8 mouse cellular contexts compared by ENCODE assay signal in the genomic region with DNA sequence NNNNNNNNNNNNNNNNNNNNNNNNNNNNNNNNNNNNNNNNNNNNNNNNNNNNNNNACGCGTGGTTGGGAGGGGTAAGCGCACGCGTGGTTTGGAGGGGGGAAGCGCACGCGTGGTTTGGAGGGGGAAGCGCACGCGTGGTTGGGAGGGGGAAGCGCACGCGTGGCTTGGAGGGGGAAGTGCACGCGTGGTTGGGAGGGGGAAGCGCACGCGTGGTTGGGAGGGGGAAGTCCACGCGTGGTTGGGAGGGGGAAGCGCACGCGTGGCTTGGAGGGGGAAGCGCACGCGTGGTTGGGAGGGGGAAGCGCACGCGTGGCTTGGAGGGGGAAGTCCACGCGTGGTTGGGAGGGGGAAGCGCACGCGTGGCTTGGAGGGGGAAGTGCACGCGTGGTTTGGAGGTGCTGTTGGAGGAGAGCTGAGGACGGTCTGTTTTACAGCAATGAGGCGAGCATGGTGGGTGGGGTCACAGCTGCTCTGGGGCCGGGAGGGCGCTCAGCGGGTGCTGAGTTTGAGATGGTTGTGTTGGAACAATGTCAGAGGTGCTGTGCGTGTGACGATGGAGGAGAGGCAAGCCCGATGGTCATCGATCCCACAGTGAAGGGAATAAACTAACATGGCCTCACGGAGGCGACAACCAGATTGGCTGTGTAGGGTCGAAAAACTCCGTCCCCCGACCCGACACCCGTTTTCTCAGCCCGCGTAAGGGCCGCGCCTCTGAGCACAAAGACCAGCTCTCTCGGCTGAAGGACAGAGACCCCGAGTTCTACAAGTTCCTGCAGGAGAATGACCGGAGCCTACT. TPM values are rescaled to one million over a fixed set of nuclear protein-coding genes. Genes with fewer than 3 reads are reported as not detected.
DNase-seq lines count a peak whose midpoint lies in the region; ATAC-seq and TF ChIP-seq lines count a peak whose summit lies in the region.

No protein-coding gene starts in this region.

- H3K27me3 ChIP-seq in thymus, adult 2 months (ENCODE audit: control insufficient read depth, insufficient read depth, low read length) = no peaks in the 10 kb centered on the region
- H3K27me3 ChIP-seq in limb, embryonic 10.5 days (ENCODE audit: low read depth, poor library complexity, severe bottlenecking) = no peaks in the 10 kb centered on the region
- H3K27me3 ChIP-seq in neural tube, embryonic 11.5 days (ENCODE audit: control insufficient read depth, insufficient read depth, low read length) = no peaks in the 10 kb centered on the region

- no peaks in the 10 kb centered on the region for H3K9me3 ChIP-seq in limb, embryonic 10.5 days (replicated peaks)
- no peaks in the 10 kb centered on the region for H3K9me3 ChIP-seq in neural tube, embryonic 11.5 days (ENCODE audit: control insufficient read depth, low read length)

- no peak for ATAC-seq in neural tube, embryonic 11.5 days (ENCODE audit: insufficient read depth, low FRiP score, low TSS enrichment)

- WGBS in thymus, adult 2 months = 35% methylated on average over 58 of the region's 60 CpGs
- 26% methylated on average over 58 of the region's 60 CpGs for WGBS in limb, embryonic 10.5 days
- WGBS in neural tube, embryonic 11.5 days = 21% methylated on average over 52 of the region's 60 CpGs

- peak overlapping the region; percentile 60 for H3K4me3 ChIP-seq in thymus, adult 2 months (ENCODE audit: control insufficient read depth, insufficient read depth, low read length)
- H3K4me3 ChIP-seq in limb, embryonic 10.5 days = peak overlapping the region; percentile 83
- H3K4me3 ChIP-seq in neural tube, embryonic 11.5 days (ENCODE audit: low read depth, low read length) = peak overlapping the region; percentile 79

- no peak overlapping the region for H3K27ac ChIP-seq in thymus, adult 2 months (ENCODE audit: control insufficient read depth, insufficient read depth, low read length)
- peak overlapping the region; percentile 71; the same call in 1 of the 2 replicates for H3K27ac ChIP-seq in limb, embryonic 10.5 days
- no peak overlapping the region; the same call in 1 of the 2 replicates for H3K27ac ChIP-seq in neural tube, embryonic 11.5 days (ENCODE audit: low read depth, low read length)

- no peak for TF ChIP-seq POLR2A in thymus, adult 2 months (IDR thresholded peaks at IDR 0.05; ENCODE audit: control insufficient read depth, extremely low read depth, insufficient read depth, low read length, poor library complexity)

- DNase-seq in adrenal gland, postnatal 14 days = peak; percentile 45
- DNase-seq in adrenal gland, postnatal 4 days (ENCODE audit: low spot score in 2 of 2) = no peak
- DNase-seq in thymus, adult 2 months = peak; percentile 9
- DNase-seq in thymus, postnatal 25 days = no peak
- peak; percentile 56 for DNase-seq in limb, embryonic 10.5 days (ENCODE audit: low spot score)
- peak; percentile 20 for DNase-seq in neural tube, embryonic 11.5 days (ENCODE audit: low spot score)
- DNase-seq in MN1 (ENCODE audit: low spot score) = no peak
- no peak for DNase-seq in gastrocnemius, adult 8-10 months (ENCODE audit: low spot score in 2 of 2)

- peak overlapping the region; percentile 52 for H3K4me2 ChIP-seq in neural tube, embryonic 11.5 days (ENCODE audit: low read depth)

- peak overlapping the region; percentile 67 for H3K9ac ChIP-seq in neural tube, embryonic 11.5 days (ENCODE audit: low read length)

- no peak for TF ChIP-seq CTCF in thymus, adult 2 months (IDR thresholded peaks at IDR 0.05; ENCODE audit: borderline replicate concordance, control insufficient read depth, extremely low read depth, insufficient read depth, low read length, poor library complexity)

- H3K4me1 ChIP-seq in thymus, adult 2 months (replicated peaks; ENCODE audit: control insufficient read depth, insufficient read depth, low read length) = peaks cover 18% of the 10 kb centered on the region
- peaks cover 24% of the 10 kb centered on the region for H3K4me1 ChIP-seq in limb, embryonic 10.5 days
- H3K4me1 ChIP-seq in neural tube, embryonic 11.5 days (ENCODE audit: control insufficient read depth, insufficient read depth, low read length) = peaks cover 11% of the 10 kb centered on the region; the same call in 1 of the 2 replicates

- H3K36me3 ChIP-seq in thymus, adult 2 months (ENCODE audit: control insufficient read depth, insufficient read depth, low read length) = peaks cover 23% of the 10 kb centered on the region
- peaks cover 64% of the 10 kb centered on the region for H3K36me3 ChIP-seq in limb, embryonic 10.5 days
- H3K36me3 ChIP-seq in neural tube, embryonic 11.5 days (ENCODE audit: control insufficient read depth, insufficient read depth, low read length) = peaks cover 31% of the 10 kb centered on the region

RNA-seq across cellular contexts. Expression of a gene that starts 1.0 kb away (rescaled TPM):
- total RNA-seq in adrenal gland, postnatal 14 days (2021) = 42.5 and 48.9 TPM in 2 replicates
- 10 to 100 TPM; 41.5 to 47.3 TPM for total RNA-seq in adrenal gland, postnatal 4 days (2021)
- polyA plus RNA-seq in thymus, adult 2 months (2012; rRNA removed) = 154 and 158 TPM in 2 replicates
- polyA plus RNA-seq in limb, embryonic 10.5 days (2016; fragmentation: Nextera tagmentation; extraction: Ambion mirVana) = 103 and 141 TPM in 2 replicates
- 75.3 and 77.4 TPM in 2 replicates for polyA plus RNA-seq in neural tube, embryonic 11.5 days (2014; fragmentation: Nextera tagmentation; extraction: Ambion mirVana)
- 10 to 100 TPM; 30.9 to 38.1 (median 32.1) TPM for total RNA-seq in gastrocnemius, adult 8-10 months (2022)

RNA-seq across cellular contexts. Expression of a gene that starts 2.2 kb away (rescaled TPM):
- total RNA-seq in adrenal gland, postnatal 14 days (2021) = 15.7 TPM in 2 replicates
- total RNA-seq in adrenal gland, postnatal 4 days (2021) = 10 to 100 TPM; 26.9 to 27.8 TPM
- polyA plus RNA-seq in thymus, adult 2 months (2012; rRNA removed) = 141 and 145 TPM in 2 replicates
- polyA plus RNA-seq in limb, embryonic 10.5 days (2016; fragmentation: Nextera tagmentation; extraction: Ambion mirVana) = 24.2 and 25.2 TPM in 2 replicates
- 20.4 and 21.6 TPM in 2 replicates for polyA plus RNA-seq in neural tube, embryonic 11.5 days (2014; fragmentation: Nextera tagmentation; extraction: Ambion mirVana)
- 1 to 10 TPM; 5.5 to 6.6 (median 6.2) TPM for total RNA-seq in gastrocnemius, adult 8-10 months (2022)

RNA-seq across cellular contexts. Expression of a gene that starts 18.6 kb away (rescaled TPM):
- total RNA-seq in adrenal gland, postnatal 14 days (2021) = 2.5 and 3.6 TPM in 2 replicates
- 1 to 10 TPM; 5.9 to 8.0 TPM for total RNA-seq in adrenal gland, postnatal 4 days (2021)
- 1.6 TPM in 2 replicates for polyA plus RNA-seq in thymus, adult 2 months (2012; rRNA removed)
- polyA plus RNA-seq in limb, embryonic 10.5 days (2016; fragmentation: Nextera tagmentation; extraction: Ambion mirVana) = 0.59 and 1.1 TPM in 2 replicates
- polyA plus RNA-seq in neural tube, embryonic 11.5 days (2014; fragmentation: Nextera tagmentation; extraction: Ambion mirVana) = 1.4 and 2.6 TPM in 2 replicates
- total RNA-seq in gastrocnemius, adult 8-10 months (2022) = not detected

RNA-seq across cellular contexts. Expression of a gene that starts 21.2 kb away (rescaled TPM):
- total RNA-seq in adrenal gland, postnatal 14 days (2021) = 14.2 and 16.2 TPM in 2 replicates
- total RNA-seq in adrenal gland, postnatal 4 days (2021) = 1 to 10 TPM; 4.1 to 4.7 TPM
- polyA plus RNA-seq in thymus, adult 2 months (2012; rRNA removed) = 2.0 and 9.5 TPM in 2 replicates
- polyA plus RNA-seq in limb, embryonic 10.5 days (2016; fragmentation: Nextera tagmentation; extraction: Ambion mirVana) = 0.18 and 0.29 TPM in 2 replicates
- 0.57 and 0.85 TPM in 2 replicates for polyA plus RNA-seq in neural tube, embryonic 11.5 days (2014; fragmentation: Nextera tagmentation; extraction: Ambion mirVana)
- total RNA-seq in gastrocnemius, adult 8-10 months (2022) = 100 to 1,000 TPM; 149 to 208 (median 179) TPM

RNA-seq across cellular contexts. Expression of a gene that starts 33.7 kb away (rescaled TPM):
- 3.9 and 4.7 TPM in 2 replicates for total RNA-seq in adrenal gland, postnatal 14 days (2021)
- total RNA-seq in adrenal gland, postnatal 4 days (2021) = 1 to 10 TPM; 3.7 to 4.8 TPM
- polyA plus RNA-seq in thymus, adult 2 months (2012; rRNA removed) = 10.0 and 10.8 TPM in 2 replicates
- 1.1 and 1.2 TPM in 2 replicates for polyA plus RNA-seq in limb, embryonic 10.5 days (2016; fragmentation: Nextera tagmentation; extraction: Ambion mirVana)
- polyA plus RNA-seq in neural tube, embryonic 11.5 days (2014; fragmentation: Nextera tagmentation; extraction: Ambion mirVana) = 1.5 and 1.8 TPM in 2 replicates
- total RNA-seq in gastrocnemius, adult 8-10 months (2022) = 1 to 10 TPM; 4.3 to 6.3 (median 4.8) TPM

Comparison
In these comparisons a context has a peak if more than half of its experiments do, and no peak if none do; other contexts are left out.
1. DNase-seq: peak in adrenal gland, postnatal 14 days (single experiment), thymus, adult 2 months (single experiment), limb, embryonic 10.5 days (single experiment) and neural tube, embryonic 11.5 days (single experiment); none in adrenal gland, postnatal 4 days (0 of 2), thymus, postnatal 25 days (single experiment), MN1 (single experiment) and gastrocnemius, adult 8-10 months (0 of 2).
2. Peak in every context shown above with its lines, with median percentiles within 50 percentile points of each other: H3K4me3 ChIP-seq.